Mouse (Mus musculus) naive thymus-derived CD4-positive, alpha-beta T cell, adult 5 months (primary cell): ENCODE measurements around the gene Ddx31. TPM values are rescaled to one million over a fixed set of nuclear protein-coding genes. Genes with fewer than 3 reads are reported as not detected.

Experiments
- polyA plus RNA-seq: library from polyadenylated mRNA; unstranded; fragments of 100-300 nt; shearing (Covaris generic); gene quantifications from one replicate; pipeline ENCODE4 v1.2.1, GENCODE M21; 2017

Gene Ddx31
- 22.7 TPM for polyA plus RNA-seq

GRCm38 (mm10) chr2:28840222-28840951 is at the start of gene Ddx31, which contains the start of gene Gtf3c4:
Ddx31 (plus strand) TSS chr2:28840406.
Gtf3c4 (minus strand) TSS chr2:28840360.

GRCm38 (mm10) chr2:28916513-28916865 is 76.3 kb downstream of the Ddx31 start, which contains the start of gene Barhl1:
Barhl1 (minus strand) TSS chr2:28916668.

Other genes starting within 250 kb of the Ddx31 start
- not detected for gene Gfi1b, start 218.4 kb upstream of the Ddx31 start, polyA plus RNA-seq
- gene Tsc1, start 199.2 kb upstream of the Ddx31 start, polyA plus RNA-seq: 54.9 TPM
- gene Spaca9, start 140.7 kb upstream of the Ddx31 start, polyA plus RNA-seq: not detected
- not detected for gene Ak8, start 140.2 kb upstream of the Ddx31 start, polyA plus RNA-seq
- 9.8 TPM for gene Gtf3c4, start within 50 bp of the Ddx31 start, polyA plus RNA-seq
- not detected for gene Barhl1, start 76.3 kb downstream of the Ddx31 start, polyA plus RNA-seq
- not detected for gene Cfap77, start 214.7 kb downstream of the Ddx31 start, polyA plus RNA-seq
- gene Ttf1, start 219.9 kb downstream of the Ddx31 start, polyA plus RNA-seq: 19.2 TPM